Mouse (Mus musculus): Measurements from ENCODE around the gene Dctd.

The Dctd gene

GRCm38 (mm10) chr8:48098792-48099191 lies at the start of gene Dctd:
TSS of gene Dctd (plus strand) at chr8:48099092.
- no peak for DNase-seq

GRCm38 (mm10) chr8:48053611-48054010 lies 45.3 kb upstream of the Dctd start:
- no peak for DNase-seq

GRCm38 (mm10) chr8:48063526-48064072 lies 35.3 kb upstream of the Dctd start:
- DNase-seq, result no peak

- no peak for DNase-seq
Observed at GRCm38 (mm10) chr8:48074149-48074548, 24.7 kb upstream of the Dctd start.

GRCm38 (mm10) chr8:48082343-48082742 lies 16.5 kb upstream of the Dctd start:
- DNase-seq, result no peak

GRCm38 (mm10) chr8:48090661-48091060 lies 8.2 kb upstream of the Dctd start:
- DNase-seq, result no peak

- DNase-seq, result no peak
Observed at GRCm38 (mm10) chr8:48095378-48095777, 3.5 kb upstream of the Dctd start.

GRCm38 (mm10) chr8:48097131-48097794 lies 1.6 kb upstream of the Dctd start:
- peak; percentile 78 for DNase-seq

- DNase-seq, result peak; percentile 20
Observed at GRCm38 (mm10) chr8:48098081-48098639, 732 bp upstream of the Dctd start.

GRCm38 (mm10) chr8:48100100-48100787 lies 1.4 kb downstream of the Dctd start:
- DNase-seq, result no peak

GRCm38 (mm10) chr8:48109373-48109855 lies 10.5 kb downstream of the Dctd start:
- no peak for DNase-seq

- peak; percentile 64 for DNase-seq
Observed at GRCm38 (mm10) chr8:48109856-48110780, 11.2 kb downstream of the Dctd start.

- no peak for DNase-seq
Observed at GRCm38 (mm10) chr8:48114591-48114990, 15.7 kb downstream of the Dctd start.

GRCm38 (mm10) chr8:48122991-48123390 lies 24.1 kb downstream of the Dctd start:
- no peak for DNase-seq

- DNase-seq, result no peak
Observed at GRCm38 (mm10) chr8:48124857-48125256, 26.0 kb downstream of the Dctd start.

- no peak for DNase-seq
Observed at GRCm38 (mm10) chr8:48126954-48127353, 28.1 kb downstream of the Dctd start.

- DNase-seq, result no peak
Observed at GRCm38 (mm10) chr8:48130266-48130665, 31.4 kb downstream of the Dctd start.

- DNase-seq, result no peak
Observed at GRCm38 (mm10) chr8:48133321-48133720, 34.4 kb downstream of the Dctd start.

GRCm38 (mm10) chr8:48136804-48137650 lies 38.1 kb downstream of the Dctd start:
- no peak for DNase-seq

- no peak for DNase-seq
Observed at GRCm38 (mm10) chr8:48137651-48137937, 38.7 kb downstream of the Dctd start.

- DNase-seq, result no peak
Observed at GRCm38 (mm10) chr8:48141023-48141422, 42.1 kb downstream of the Dctd start.

- no peak for DNase-seq
Observed at GRCm38 (mm10) chr8:48145766-48146165, 46.9 kb downstream of the Dctd start.
